Mouse (Mus musculus) left cerebral cortex, postnatal 4 days (tissue): ENCODE data around the gene Swi5. TPM values are rescaled to one million over a fixed set of nuclear protein-coding genes. Genes with fewer than 3 reads are reported as not detected.
A peak's percentile ranks its signal among the peaks of the same experiment; 100 is the strongest.

ENCODE experiments used
- microRNA-seq: library from miRNA; unstranded; fragments of <30 nt; microRNA quantifications from one replicate; pipeline ENCODE4 v1.2.0, GENCODE M21; 2022
- total RNA-seq, 2 experiments: library from RNA; stranded (reverse); gene quantifications; 2 replicates each; pipeline ENCODE4 v1.2.3; 2021

Gene Swi5
- total RNA-seq, 2 experiments from 2014 or later, result 228 to 230 TPM

Small RNAs within 50 kb of the gene (microRNA-seq; reads per million reads assigned to microRNA genes)
- gene Gm23363 (not detected), gene Mir199b (6.9 reads per million, percentile 17 among the genes with 10 or more reads in this experiment)

Other genes starting within 250 kb of the Swi5 start
- gene Fam78a, start 203.2 kb downstream of the Swi5 start, total RNA-seq, result under 1 TPM; 0.70 to 0.92 TPM
- gene Plpp7, start 192.5 kb downstream of the Swi5 start, total RNA-seq, result 10 to 100 TPM; 18.1 to 18.3 TPM
- 100 to 1,000 TPM; 327 to 335 TPM for gene Prrc2b, start 137.0 kb downstream of the Swi5 start, total RNA-seq
- 10 to 100 TPM; 36.5 to 37.1 TPM for gene Pomt1, start 51.5 kb downstream of the Swi5 start, total RNA-seq
- gene Uck1, start 27.9 kb downstream of the Swi5 start, total RNA-seq, result 10 to 100 TPM; 61.8 to 62.5 TPM
- 10 to 100 TPM; 75.6 to 81.7 TPM for gene Golga2, start 691 bp downstream of the Swi5 start, total RNA-seq
- 100 to 1,000 TPM in 1 of 2 experiments, 10 to 100 TPM in 1; 87.7 to 101 TPM for gene Ciz1, start 64.3 kb upstream of the Swi5 start, total RNA-seq
- 100 to 1,000 TPM; 241 to 308 TPM for gene Dnm1, start 65.3 kb upstream of the Swi5 start, total RNA-seq
- gene 1110008P14Rik, start 93.9 kb upstream of the Swi5 start, total RNA-seq, result 100 to 1,000 TPM; 101 to 110 TPM
- 1 to 10 TPM; 1.9 TPM for gene Lcn2, start 100.2 kb upstream of the Swi5 start, total RNA-seq
- gene Ptges2, start 107.8 kb upstream of the Swi5 start, total RNA-seq, result 10 to 100 TPM; 44.9 to 48.1 TPM
- gene Naif1, start 162.4 kb upstream of the Swi5 start, total RNA-seq, result 1 to 10 TPM; 3.1 to 4.0 TPM
- gene Slc25a25, start 163.4 kb upstream of the Swi5 start, total RNA-seq, result 10 to 100 TPM; 47.9 to 50.8 TPM
- 10 to 100 TPM; 18.8 to 20.1 TPM for gene Fam102a, start 247.3 kb upstream of the Swi5 start, total RNA-seq